Mouse (Mus musculus) brown adipose tissue, adult 24 weeks (tissue): ENCODE results near the gene Fam69a. TPM values are rescaled to one million over a fixed set of nuclear protein-coding genes. Genes with fewer than 3 reads are reported as not detected.
"Not testable (repeated sequence)": the region's sequence is repeated elsewhere in the genome, so short reads cannot be mapped to it uniquely, and the experiment has no call there.

Experiments used
- H3K27ac ChIP-seq: fragments of 200-500 bp; replicated peaks from 2 replicates; pipeline ENCODE4 v1.5.1; 2012; ENCODE audit warnings: low read depth, mild to moderate bottlenecking, low read length
- H3K4me1 ChIP-seq: fragments of 200-500 bp; 2 replicates; pipeline ENCODE4 v1.6.1; 2012; ENCODE audit warnings: low read length, mixed read lengths; ENCODE audit not compliant: control insufficient read depth, insufficient read depth, insufficient read length
- H3K4me3 ChIP-seq: fragments of 200-500 bp; 2 replicates; pipeline ENCODE4 v1.5.1; 2012; ENCODE audit warnings: low read depth, mild to moderate bottlenecking, low read length, moderate library complexity; ENCODE audit not compliant: insufficient read depth
- polyA plus RNA-seq: library from polyadenylated mRNA; stranded (reverse); fragments of >200 nt; gene quantifications from 2 replicates; pipeline ENCODE4 v1.2.4, GENCODE M21; 2012; ENCODE audit not compliant: missing spikeins, insufficient read depth, insufficient read length

Fam69a gene
- polyA plus RNA-seq, 1 experiment = 22.9 TPM

DNA sequence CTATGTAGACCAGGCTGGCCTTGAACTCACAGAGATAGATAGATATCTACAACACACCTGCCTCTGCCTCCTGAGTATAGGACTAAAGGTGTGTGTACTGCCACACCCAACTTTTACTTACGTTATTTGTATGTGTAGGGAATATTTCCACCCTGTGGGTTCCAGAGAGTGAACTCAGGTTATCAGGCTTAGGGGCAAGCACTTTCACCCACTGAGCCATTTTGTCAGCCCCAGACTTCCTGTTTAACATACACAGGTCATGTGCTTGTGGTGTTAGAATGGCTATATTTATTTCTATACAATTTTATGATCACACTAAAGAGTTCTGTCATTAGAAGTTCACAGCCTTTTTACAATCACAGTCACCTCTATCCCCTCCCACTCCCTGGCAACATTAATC lies 43.9 kb downstream of the Fam69a start:
- Histone ChIP-seq H3K27ac (no peak overlapping the region), H3K4me3 (no peak overlapping the region), H3K4me1 (peaks cover 2% of the 10 kb centered on the region)

DNA sequence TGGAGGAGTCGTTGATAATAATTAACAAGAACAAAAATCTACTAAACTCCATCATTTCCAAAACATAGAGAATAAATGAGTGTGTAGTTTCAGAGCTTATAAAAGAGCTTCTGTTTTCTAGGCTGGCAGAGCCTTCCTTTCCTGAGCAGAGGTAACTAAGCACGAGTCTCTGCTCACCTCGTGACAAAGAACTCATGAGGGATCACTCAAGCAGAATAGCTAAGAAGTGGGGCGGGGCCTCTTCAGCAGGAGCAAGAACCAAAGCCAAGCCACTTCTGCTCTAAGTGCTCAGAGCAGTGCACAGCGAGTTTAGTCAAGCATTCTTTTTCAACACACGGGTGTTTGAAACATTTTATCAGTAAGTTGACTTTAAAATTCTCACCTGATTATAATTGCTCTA lies 45.7 kb downstream of the Fam69a start:
- Histone ChIP-seq H3K27ac (no peak overlapping the region), H3K4me1 (no peaks in the 10 kb centered on the region), H3K4me3 (no peak overlapping the region)

GRCm38 (mm10) chr5:107939701-107940100 lies 47.2 kb downstream of the Fam69a start:
- Histone ChIP-seq H3K4me3 (no peak overlapping the region), H3K27ac (no peak overlapping the region), H3K4me1 (no peaks in the 10 kb centered on the region)

DNA sequence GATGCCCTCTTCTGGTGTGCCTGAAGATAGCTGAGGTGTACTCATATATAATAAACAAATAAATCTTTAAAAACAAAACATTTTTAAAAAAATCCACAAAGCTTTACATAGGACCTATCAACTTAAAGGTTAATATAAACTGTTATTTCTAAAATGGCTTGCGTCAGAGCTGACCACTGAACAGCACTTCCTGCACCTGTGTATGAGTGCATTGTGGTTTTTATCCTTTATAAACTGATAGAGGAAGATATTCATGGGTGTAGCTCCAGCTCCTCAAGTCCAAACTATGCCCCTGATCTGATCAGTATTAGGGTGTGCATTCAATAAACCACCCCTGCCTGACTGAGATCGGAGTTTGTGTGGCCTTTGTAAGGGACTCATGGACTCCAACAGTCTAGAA lies 48.0 kb downstream of the Fam69a start:
- H3K4me1 ChIP-seq = no peaks in the 10 kb centered on the region
- H3K27ac ChIP-seq = no peak overlapping the region
- H3K4me3 ChIP-seq = no peak overlapping the region

- H3K27ac ChIP-seq, H3K4me1 ChIP-seq, H3K4me3 ChIP-seq: not testable (repeated sequence)
Observed at GRCm38 (mm10) chr5:107938483-107938882, 48.4 kb downstream of the Fam69a start.

DNA sequence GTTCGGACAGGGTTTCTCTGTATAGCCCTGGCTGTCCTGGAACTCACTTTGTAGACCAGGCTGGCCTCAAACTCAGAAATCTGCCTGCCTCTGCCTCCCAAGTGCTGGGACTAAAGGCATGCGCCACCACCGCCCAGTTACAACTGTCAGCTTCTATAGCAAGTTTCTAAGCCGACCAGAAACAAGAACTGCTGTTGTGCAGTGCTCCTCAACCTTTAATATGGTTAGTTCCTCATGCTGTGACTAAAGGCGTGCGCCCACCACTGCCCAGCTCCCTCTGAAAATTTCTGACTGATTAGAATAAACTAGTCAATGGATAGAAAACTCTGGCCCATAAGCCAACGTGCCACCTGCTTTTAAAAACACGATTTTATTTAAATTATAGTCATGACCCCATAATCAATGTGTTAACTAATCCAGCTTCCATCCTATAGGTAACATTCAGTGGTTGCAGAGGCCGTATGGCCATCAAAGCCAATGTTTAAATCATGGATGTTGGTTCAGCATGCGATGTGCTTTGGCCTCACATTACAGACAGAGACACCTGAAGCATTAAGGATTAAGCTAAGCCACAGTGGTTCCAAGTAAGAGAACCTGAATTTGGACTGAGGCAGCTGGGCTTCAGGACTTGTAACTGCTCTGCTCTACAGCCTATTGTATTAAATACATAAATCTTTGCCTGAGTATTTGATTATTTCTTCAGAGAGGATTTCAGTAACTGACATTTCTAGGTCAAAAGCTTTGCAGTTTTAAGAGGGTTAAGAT lies 50.1 kb downstream of the Fam69a start:
- Histone ChIP-seq H3K4me1 (no peaks in the 10 kb centered on the region), H3K4me3 (no peak overlapping the region)

DNA sequence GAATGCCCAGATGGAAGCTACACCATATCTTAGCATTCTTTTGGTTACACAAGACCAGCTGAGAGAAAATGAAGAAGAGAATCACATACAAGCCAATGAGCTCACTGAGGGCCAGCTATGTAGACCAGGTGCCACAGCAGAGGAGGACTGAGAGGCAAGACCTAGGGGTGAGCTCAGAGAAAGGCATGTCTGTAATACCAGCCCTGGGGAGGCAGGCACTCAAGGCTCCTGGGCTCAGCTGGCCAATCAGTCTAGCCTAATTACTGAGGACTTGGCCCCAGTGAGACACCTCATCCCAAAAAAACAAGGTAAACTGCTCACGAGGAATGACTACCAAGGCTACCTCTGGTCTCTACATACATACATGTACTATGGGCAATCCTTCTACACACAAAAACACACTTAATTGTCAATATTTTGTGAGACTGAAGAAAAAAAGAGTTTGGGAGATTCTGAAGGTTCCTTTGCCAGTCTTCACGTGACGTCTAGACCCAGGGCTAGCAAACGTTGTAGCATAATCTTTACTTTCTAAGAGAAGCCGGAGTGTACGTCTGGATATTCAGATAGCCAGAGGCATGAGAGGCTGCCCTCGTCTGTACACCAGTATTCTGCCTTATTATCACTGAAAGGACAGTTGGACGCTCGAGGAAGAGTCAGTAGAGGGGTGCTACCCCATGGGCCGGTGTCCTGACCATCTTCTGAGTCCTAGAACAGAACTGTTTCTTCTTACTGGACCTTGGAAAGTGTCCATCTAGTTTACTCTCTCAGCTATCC lies 51.9 kb downstream of the Fam69a start:
- Histone ChIP-seq H3K27ac (no peak overlapping the region), H3K4me3 (no peak overlapping the region), H3K4me1 (no peaks in the 10 kb centered on the region)

More for the DNA sequence above, 50.1 kb downstream of the Fam69a start:
- no peak overlapping the region for H3K27ac ChIP-seq

- H3K4me3 ChIP-seq = no peak overlapping the region
- no peak overlapping the region for H3K27ac ChIP-seq
- no peaks in the 10 kb centered on the region for H3K4me1 ChIP-seq
Observed at GRCm38 (mm10) chr5:107933202-107933974, 53.5 kb downstream of the Fam69a start.

- H3K4me3 ChIP-seq = no peak overlapping the region
- no peaks in the 10 kb centered on the region for H3K4me1 ChIP-seq
- no peak overlapping the region for H3K27ac ChIP-seq
Observed at GRCm38 (mm10) chr5:107932556-107932955, 54.3 kb downstream of the Fam69a start.

GRCm38 (mm10) chr5:107926550-107927249 lies 60.2 kb downstream of the Fam69a start:
- Histone ChIP-seq H3K4me3 (no peak overlapping the region), H3K4me1 (peaks cover 2% of the 10 kb centered on the region; the same call in 1 of the 2 replicates), H3K27ac (no peak overlapping the region)

- Histone ChIP-seq H3K4me1 (peaks cover 2% of the 10 kb centered on the region; the same call in 1 of the 2 replicates), H3K27ac (no peak overlapping the region), H3K4me3 (no peak overlapping the region)
Observed at GRCm38 (mm10) chr5:107924564-107924963, 62.3 kb downstream of the Fam69a start.

- no peak overlapping the region for H3K4me3 ChIP-seq
Observed at GRCm38 (mm10) chr5:107922836-107923235, 64.0 kb downstream of the Fam69a start.

GRCm38 (mm10) chr5:107921400-107922252 lies 65.3 kb downstream of the Fam69a start:
- H3K4me3 ChIP-seq = no peak overlapping the region
- peaks cover 2% of the 10 kb centered on the region; the same call in 1 of the 2 replicates for H3K4me1 ChIP-seq
- no peak overlapping the region for H3K27ac ChIP-seq

More at GRCm38 (mm10) chr5:107922836-107923235, 64.0 kb downstream of the Fam69a start:
- no peak overlapping the region for H3K27ac ChIP-seq
- H3K4me1 ChIP-seq = peaks cover 2% of the 10 kb centered on the region; the same call in 1 of the 2 replicates

- Histone ChIP-seq H3K4me3 (no peak overlapping the region), H3K4me1 (no peaks in the 10 kb centered on the region), H3K27ac (no peak overlapping the region)
Observed at GRCm38 (mm10) chr5:107915280-107915679, 71.6 kb downstream of the Fam69a start.
